Mouse (Mus musculus) urinary bladder, postnatal 10 days (tissue): ENCODE data around the gene Hoxa10.

Experiments used
- DNase-seq: peaks from one replicate; pipeline ENCODE4 v3.0.0; 2022; ENCODE audit warnings: low spot score

Hoxa10 gene

DNA sequence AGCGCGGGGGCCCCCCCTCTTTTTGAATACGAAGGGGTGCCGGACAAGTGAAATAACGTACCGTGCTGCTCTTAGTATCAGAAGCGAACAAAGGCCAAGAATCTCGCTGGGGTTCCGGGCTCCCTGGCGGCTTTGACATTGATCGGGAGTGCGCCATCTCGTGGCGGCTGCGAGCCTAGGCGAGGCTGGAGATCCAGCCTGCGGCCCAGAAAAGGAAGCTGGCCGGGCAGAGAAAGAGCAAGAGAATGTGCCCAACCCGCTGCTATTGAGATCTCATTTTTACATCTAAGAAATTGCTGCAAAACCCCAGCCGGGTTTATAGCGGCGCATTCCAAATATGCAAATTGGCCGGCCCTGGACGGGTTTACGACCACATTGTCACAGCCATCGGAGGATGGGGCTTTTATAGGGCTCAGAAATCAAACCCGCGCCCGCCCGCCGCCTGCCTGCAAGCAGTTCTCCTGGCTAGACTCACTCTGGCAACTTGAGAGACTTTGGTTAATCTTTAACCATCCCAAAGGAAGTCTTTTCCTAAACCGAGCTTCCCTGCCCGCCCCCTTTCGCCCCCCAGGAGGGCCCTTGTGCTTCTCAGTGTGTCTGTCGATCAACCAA lies at the start of gene Hoxa10:
Gene Hoxa10 (minus strand): TSS at position 466 of the 612 bp plus-strand sequence.
- DNase-seq: peak; percentile 80

DNA sequence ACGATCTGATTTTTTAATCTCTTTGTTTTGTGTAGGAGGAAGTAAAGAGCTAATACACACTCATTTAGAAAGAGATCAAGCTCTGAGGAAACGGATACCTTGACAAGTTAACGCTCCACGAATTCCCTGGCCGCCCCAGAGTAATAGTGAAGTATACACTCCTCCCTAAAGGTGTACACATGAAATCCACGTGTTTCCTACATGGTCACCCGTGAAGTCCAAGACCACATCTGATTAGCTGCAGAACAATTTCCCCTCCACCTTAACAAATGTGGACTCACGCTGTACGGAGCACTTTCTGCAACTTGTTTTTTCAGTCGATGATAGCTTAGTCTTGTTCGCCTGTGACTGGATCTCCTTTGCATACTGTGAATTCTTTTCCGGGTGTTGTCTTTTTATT lies 49.5 kb upstream of the Hoxa10 start:
- DNase-seq: no peak

DNA sequence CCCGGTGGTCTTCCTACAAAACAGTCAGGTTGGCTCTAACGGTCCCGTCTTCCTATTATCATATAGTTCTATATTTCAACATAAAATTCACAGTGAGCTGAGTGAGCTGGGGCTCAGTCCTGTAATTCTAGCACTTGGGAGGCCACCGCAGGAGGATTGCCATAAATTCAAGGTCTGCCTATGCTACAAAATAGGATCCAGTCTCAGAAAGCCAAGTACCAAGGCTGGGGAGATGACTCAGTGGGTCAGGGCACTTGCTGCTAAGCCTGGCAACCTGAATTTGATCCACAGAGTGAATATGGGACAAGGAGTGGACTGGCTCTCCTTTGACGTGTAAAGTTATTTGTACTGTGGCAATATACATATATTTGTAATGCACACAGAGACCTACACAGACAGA lies 43.2 kb upstream of the Hoxa10 start:
- no peak for DNase-seq

DNA sequence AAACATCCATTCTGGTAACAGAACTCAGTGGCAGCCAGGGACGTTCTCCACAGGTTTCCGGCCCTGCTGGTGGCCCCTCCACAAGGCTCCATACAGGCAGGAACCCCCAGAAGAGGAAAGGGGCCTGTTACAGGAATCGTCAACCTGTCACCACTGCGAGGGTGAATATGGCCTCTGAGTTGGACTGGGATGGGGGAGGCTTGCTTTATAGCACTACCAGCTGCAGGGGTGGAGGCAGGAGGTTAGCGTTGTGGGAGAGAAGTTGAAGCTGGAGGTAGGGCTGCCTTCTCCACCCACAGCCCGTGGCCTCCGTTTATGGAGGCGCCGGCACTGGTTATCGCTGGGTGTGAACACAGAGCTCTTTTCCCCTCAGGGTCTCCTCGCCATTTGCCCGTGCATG lies 40.4 kb upstream of the Hoxa10 start:
- no peak for DNase-seq

DNA sequence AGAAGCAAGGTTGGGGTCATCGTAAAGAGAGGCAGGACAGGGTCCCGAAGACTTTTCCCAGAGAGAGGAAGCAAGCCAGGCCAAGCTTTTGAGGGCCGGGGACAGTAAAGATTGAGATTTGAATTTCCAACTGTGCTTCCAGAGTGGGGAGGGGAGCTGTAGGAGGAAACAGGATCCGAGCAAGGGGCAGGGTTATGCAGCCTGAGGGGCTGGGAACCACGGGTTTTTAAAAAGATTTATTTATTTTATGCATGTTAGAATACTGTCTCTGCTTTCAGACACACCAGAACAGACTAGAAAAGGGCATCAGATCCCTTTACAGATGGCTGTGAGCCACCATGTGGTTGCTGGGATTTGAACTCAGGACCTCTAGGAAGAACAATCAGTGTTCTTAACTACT lies 36.3 kb upstream of the Hoxa10 start:
- no peak for DNase-seq

DNA sequence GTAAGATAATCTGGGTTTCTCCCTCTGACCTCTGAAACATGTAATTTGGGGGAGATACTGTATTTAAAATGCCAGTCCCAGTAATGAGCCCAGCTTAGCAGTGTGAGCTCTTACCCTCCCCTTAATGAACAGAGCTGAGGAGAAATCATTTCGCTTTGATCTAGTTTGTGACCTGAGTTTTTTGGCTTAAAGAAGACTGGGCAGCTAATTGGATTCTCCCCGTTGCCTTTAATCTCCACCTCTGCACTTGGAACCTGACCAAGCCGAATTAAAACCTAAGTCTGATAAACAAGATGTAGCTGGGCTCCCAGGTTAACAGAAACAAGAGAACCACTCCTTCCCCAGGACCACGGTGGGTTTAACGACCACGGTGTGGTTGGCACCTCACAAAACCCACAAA lies 35.7 kb upstream of the Hoxa10 start:
- DNase-seq: no peak

DNA sequence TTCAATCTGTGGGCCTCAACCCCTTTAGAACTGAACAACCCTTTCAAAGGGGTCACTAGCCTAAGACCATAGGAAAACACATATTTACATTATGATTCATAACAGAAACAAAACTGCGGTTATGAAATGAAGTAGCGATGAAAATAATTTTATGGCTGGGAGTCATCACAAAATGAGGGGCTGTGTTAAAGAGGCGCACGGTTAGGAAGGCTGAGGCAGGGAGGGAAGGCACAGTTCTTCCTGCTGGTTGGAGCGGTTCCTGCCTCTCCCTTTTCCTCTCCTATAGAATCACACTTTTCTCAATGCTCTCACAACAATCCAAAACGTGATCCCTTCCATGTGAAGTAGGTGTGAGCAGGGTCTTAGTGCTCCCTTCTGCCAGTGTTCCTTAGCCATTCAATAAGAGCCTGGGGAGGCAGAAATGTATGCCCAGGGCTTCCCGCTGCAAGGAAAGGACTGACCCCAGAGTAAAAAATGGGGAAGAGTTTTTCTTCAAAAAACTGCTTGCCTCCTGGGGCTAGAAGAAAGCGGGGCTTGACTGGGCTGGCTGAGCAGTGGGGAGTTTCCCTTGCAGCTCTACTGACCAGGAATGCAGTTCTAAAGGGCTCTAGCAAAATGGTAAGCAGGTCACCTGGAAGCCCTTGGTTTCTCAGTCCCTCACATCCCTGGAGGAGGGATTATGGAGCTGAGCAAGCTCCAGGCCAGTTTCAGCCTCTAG lies 35.1 kb upstream of the Hoxa10 start:
- no peak for DNase-seq

DNA sequence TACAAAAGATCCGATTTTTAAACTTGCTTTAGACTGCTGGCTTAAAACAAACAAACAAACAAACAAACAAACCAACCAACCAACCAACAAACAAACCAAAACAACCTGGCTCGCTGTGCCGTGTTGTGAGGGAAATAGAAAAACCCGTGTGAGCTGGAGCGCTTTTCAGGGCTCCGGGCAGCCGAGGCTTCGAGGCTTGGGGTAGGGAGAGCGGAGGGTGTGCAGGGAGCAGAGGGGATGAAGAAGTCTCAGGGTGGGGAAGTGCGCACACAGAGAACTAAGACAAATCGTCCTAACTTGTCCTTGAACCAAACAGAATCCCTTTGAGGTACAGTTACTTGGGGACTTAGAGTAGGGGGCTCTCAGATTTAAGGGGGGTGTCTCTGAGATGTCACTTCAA lies 33.9 kb upstream of the Hoxa10 start:
- DNase-seq: no peak

DNA sequence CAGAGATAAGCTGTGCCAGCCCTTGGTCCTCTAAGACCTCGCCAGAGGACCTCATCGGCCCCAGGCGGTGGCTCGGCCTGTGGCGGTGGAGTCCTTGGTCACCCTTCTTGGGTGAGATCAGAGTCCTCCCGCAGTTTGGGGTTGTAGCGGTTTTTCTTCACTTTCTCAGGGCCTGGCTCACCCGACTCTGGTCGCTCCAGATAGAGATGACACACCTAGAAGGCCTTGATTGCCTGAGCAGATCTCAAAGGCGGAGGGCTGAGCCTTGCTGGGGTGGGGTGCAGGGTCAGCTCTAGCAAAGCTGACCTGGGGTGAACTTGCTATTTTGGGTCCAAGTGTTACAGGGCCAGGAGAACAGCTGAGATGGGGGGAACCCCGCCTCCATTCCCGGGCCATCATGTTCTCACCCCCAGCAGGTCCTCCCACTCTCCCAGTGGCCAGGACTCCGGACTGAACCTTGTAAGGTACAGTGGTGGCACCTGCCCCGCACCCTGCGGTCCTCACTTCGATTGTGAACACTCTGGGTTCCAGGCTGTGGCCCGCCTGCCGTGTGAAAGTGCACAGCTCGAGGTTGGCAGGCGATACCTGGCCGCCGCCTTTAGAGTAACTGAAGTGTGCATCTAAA lies 33.1 kb upstream of the Hoxa10 start:
- DNase-seq: no peak

DNA sequence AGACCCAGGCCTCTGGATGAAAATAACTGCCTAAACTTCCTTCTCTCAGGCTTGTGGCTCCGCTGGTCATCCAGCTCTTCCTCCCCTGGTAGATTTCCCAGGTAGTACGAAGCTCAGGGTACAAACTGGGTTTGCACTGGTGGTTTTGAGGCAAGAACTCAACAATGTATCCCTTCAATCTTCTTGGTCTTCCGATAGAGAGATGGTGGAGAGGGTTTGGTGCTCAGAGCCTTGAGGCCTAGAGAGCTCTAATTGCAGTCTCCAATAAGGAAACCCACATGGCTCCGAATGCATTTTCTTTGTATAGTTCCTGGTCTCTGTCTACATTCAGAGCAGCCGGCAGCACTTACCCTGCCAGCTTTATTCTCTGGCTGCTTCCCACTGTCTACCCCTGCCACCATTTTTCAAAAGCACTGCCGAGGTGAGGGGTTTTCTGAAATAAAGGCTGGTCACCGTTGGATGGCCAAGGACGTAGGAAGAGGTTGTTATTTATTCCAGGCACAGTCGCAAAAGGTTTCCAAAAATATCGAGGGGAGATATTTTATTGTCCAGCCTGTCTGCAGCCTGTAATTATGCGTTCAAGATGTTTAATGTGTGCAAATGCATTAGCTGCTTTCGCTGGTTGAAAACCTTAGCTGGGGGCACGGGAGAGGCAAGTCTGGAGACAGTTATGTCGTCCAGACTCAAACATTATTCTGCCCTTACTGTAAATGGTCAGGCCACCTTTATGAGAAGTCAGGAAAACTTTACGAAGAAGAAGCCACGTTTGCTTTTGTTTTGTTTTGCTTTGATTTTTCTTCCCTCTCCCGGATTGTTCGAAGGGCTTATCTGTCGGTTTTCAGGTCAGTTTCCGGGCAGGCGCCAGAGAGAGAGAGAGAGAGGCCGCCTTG lies 32.4 kb upstream of the Hoxa10 start:
- no peak for DNase-seq

DNA sequence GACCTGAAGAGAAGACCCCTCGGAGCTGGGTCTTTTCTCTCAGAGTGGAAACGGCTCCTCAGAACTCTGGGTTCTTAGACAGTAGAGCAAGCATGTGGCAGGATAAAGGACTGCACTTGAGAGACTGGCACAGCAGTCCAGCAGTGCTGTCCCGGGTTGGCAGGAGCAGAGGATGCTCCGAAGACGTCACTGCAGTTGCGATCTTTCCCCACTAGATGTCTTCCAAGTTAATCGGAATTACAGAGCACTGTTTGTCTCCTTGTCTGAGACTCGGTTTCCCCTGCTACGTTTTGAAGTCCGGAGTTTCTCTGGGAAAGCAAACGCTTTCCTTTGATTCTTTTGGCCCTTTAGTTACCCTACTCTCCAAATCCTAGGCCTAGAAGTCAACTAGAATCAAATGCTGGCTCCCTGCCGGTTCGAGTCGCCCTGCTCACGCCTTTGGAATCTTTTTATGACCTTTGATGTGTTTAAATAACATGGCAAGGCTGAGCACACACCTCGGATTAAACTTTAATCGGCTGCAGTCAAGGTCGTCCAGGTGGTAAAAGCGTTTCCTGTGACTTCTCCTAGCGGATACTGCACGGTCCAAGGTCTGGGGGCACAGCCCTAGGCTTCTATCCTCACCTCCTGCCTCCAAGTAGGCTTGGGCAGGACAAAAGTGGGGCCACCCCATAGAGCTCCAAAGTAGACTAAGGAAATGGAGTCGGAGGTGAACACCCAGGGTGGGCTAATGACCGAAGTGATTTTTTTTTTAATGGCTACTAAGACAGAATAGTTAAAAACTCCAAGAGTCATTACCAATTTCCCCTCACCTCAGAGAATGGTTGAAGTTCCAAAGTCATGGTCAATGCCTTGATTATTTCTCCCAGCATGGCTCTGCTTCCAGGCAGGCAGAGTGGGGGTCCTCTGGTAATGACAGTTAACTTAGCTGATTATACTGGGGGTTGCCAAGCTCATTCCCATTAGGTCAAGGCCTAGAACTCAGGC lies 30.1 kb upstream of the Hoxa10 start:
- no peak for DNase-seq

DNA sequence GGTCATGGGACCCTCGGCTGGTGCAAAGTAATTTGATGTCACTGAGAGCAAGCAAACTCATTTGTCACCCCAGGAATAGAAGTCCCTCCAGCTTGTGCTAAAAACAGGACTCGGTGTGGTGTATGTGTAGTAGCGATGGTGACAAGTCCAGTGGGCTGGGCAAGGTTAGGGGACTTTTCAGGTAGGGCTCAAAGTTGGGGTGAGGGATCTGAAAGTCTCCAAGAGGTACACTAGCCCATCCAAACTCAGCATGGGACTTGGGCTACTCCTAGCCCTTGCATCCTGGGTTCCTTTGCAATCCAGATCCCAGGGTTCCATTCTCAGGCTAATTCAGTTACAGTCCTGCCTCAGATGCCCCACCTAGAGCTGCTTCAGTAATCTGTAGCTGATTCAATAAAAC lies 28.1 kb upstream of the Hoxa10 start:
- no peak for DNase-seq

DNA sequence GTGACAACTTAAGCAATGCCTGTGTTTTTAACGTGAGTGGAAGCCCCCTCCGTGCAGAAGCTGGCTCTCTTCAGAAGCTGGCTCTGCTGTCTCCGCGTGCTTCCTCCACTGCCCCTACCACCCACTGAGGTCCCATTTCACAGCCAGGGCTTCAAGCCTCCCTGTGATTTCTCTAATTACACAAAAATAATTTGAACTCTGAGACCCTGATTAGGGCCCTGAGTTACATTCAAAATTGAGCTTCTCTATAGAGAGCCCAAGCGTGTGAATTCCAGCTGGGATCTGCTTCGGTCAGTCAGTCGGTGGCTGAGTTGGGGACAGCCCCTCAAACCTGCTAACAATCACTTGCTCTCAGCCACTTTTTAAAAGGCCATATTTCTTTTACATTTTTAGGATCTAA lies 27.7 kb upstream of the Hoxa10 start:
- no peak for DNase-seq

DNA sequence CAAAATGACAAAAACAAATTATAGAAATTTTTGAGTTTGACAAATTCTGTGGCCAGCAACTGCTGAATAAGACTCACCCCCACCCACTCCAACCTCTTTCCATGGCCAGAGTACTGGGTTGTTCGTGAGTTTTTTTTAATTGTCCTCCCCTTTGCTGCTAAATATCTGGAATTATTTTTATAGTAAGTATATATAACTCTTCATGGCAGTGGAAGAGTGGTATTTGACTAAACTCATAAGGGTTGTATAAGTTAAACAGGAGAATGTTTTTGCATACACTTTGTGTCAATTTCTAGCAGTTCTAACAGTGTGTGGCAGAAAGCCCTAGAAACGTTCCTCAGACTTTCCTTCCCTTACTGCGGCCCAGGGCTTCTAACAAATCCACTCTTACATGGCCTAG lies 27.0 kb upstream of the Hoxa10 start:
- DNase-seq: no peak

DNA sequence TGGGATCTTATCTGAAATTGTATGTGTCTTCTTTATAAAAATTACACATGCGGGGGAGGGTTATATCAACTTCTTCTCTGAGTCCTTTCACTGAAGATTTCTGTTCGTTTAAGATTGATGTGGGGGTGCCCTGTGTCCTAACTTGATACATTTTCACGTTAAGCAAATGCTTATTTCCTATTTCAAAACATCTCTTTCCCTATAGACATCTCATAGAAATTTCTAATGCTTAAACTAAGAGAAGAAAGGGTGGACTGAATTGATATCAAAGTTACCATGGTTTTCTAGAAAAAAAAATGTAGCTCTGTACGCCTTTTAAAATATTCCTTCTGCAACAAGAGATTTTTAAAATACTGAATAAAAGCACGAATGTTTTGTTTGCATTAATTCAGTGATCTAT lies 26.6 kb upstream of the Hoxa10 start:
- DNase-seq: no peak

DNA sequence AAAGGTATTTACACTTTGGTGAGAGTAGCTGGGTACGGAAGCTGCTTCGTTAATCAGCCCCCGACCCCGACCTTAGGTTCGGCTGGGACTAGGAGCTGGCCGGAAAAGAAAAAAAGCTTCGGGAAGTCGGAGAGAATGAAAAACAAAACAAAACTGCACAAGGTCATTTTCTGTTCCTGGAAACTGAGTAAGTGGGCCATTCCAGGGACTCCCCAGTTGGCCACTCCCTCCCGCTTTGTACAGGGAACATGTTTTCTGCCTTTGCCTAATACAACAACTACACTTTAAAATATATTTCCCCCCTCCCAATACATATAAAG lies 26.0 kb upstream of the Hoxa10 start:
- no peak for DNase-seq

DNA sequence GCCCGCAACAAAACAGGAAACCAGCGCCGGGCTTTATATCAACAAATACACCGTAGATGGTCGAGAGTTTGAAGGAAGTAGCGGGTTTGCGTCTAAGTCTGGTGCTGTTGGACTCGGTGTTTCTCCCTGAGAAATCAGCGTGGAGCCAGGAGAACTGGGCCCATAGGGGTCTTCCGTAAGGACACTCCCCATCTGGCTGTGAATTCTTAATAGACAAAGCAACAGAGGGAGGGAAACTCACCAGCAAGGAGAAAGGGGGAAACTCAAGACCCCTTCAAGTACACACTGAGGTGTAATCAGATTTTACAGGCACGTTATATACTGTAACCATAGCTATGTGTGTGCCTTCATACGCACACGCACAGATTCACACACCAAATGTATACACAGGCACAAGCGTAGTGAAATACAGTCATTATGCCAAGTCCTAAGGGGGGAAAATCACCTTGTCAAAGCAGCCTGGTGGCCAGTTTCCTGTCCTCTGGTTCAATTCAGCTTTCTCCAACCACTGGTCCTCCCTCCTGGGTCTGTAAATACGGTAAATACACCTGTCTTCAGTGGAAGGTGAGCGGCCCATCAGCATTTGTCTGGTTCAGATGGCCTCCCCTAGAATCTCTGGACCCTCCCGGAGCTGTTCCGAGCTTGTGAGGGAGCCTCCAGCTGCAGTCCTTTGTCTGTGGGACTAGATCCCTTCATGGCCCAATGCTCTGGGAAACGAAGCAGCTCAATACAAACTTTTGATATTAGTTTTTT lies 25.4 kb upstream of the Hoxa10 start:
- no peak for DNase-seq

DNA sequence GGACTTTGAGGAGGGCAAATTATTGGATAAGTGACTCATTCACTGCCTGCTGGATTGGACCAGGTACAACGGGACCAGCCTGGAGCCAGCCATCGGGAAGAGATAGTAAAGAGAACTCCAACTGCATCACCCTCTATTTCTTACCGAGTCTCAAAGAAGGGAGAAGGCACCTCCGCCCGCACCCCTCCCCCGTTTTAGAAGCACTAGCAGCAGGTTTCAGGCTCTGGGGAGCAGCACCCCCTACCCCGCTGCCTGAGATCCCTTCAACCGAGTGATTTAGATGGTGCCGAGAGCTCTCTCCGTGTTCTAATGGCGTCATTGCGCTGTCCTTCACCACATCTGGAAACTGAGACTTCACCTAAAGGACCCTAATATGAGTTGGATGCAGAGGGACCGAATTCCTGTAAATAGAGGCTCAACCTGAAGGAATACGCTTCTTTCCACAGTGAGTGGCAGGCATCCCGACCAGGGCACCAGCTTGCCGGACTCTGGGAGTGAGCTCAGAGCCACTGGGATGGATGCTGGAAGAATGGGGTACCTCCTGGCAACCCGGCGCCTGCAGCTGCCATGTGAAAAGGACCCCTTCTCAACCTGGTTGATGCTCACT lies 24.8 kb upstream of the Hoxa10 start:
- DNase-seq: no peak

DNA sequence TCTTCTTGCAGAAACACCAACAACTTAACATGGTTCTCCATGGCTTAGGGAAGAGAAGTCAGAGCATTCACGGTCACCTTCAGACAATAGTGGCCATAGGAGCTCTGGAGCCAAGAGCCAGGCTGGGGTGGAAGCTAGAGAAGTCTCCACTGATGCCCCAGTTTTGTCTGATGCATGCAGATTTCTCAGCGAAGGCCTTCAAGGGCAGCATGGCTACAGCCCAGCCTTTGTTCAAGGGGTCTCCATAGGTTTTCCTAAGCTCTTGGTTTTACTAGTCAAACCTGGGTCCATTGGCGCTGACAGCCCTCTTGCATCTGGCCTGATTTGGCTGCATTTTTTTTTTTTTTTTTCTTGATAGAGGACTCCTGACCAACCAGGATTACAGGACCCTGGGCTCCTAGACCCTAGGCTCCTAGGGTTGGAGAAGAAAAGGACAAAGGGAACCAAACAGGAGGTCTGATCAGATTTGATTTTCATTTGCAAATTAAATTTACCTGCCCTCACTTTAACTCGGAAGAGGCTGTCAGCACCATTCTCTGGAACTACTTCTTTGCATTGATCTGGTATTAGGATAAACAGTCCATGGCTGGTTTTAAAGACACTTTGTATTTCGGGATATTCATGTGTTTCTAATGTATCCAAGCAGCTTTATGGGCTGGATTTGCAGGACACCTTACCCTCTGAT lies 23.6 kb upstream of the Hoxa10 start:
- DNase-seq: no peak

DNA sequence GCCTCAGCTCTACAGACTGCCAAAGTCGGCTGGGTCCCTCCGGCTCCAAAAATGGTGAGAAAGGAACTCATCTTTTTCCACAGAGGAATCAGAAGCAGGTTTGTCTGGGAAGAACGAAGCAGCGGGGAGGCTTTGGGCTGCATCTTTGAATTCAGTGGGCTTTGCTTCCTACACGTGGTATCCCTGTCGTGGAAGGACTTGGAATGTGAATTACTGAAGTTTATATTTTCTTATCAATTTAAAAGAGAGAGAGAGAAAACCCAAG lies 22.6 kb upstream of the Hoxa10 start:
- DNase-seq: no peak
